Mouse (Mus musculus): ENCODE results near the gene Dnah8. TPM values are rescaled to one million over a fixed set of nuclear protein-coding genes. Genes with fewer than 3 reads are reported as not detected.

Gene Dnah8
- total RNA-seq, 2 experiments from 2014 or later: 6.0 to 9.3 TPM

GRCm38 (mm10) chr17:30804955-30805354 lies 180.8 kb downstream of the Dnah8 start:
- ATAC-seq (replicated peaks; ENCODE audit: low FRiP score, poor library complexity, severe bottlenecking): no peak

DNA sequence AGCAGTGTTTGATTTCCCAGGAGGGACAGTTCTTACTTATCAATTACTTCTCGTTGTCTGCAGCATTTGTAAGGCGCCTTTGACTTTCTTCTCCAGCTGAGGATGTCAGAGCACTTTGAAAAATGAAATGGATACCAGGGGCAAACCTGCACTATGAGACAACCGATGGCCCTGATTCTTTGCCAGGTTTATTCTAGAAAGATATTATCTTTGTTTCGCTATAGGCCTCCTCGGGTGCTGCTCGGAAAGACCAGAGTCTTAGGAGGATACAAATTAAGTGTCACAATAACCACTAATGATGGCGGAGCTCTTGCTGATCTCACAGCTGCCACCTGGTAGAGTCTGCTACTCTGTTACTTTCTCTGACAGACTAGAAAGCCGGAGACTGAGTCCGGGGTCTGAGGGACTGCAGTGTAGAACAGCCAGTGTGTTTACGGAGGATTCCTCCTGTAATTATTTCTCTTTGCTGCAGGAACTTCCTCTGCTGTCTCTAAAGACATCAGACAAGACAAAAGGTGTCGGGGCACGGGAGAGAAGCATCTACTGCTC lies 181.4 kb downstream of the Dnah8 start:
- ATAC-seq (replicated peaks; ENCODE audit: low FRiP score, poor library complexity, severe bottlenecking): no peak

- no peak for ATAC-seq (replicated peaks; ENCODE audit: low FRiP score, poor library complexity, severe bottlenecking)
These were observed 184.9 kb downstream of the Dnah8 start for GRCm38 (mm10) chr17:30808866-30809660.

- no peak for ATAC-seq (replicated peaks; ENCODE audit: low FRiP score, poor library complexity, severe bottlenecking)
These were observed 185.9 kb downstream of the Dnah8 start for GRCm38 (mm10) chr17:30809926-30810660.

- ATAC-seq (replicated peaks; ENCODE audit: low FRiP score, poor library complexity, severe bottlenecking): no peak
These were observed 194.4 kb downstream of the Dnah8 start for GRCm38 (mm10) chr17:30818543-30818942.

DNA sequence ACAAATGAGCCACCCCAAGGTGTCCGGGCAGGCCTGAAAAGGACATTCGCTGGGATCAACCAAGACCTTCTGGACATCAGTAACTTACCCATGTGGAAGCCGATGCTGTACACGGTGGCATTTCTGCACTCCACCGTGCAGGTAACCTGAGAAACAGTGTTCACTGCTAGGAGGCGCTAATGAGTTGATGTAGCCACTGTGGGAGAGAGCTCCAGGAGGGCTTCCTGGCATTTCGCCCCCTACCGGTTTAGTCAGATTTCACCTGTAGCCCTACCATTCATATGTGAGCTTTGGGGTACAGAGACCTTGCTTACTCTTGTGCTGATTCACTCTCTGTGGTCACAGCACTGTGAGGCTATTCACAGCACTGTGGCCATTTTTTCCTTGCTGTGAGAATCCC lies 195.0 kb downstream of the Dnah8 start:
- ATAC-seq (replicated peaks; ENCODE audit: low FRiP score, poor library complexity, severe bottlenecking): no peak

DNA sequence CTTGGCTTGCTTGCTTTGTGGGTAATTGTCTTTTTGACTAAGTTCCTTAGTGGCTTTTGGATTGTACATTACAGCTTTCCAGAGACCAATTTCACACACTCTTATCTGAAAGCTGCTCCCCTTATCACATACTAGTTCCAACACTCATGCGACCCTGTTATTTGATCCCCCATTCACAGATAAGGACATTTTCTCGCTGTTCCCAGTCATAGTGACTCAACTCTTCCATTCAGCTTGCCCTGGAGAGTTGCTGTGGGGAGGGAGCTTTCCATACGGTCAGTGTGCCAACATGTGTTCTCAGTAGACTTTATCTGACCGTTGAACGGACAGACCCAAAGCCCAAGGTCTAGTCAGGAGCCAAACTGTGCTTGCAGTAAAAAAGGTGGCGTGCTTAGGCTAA lies 197.0 kb downstream of the Dnah8 start:
- no peak for ATAC-seq (replicated peaks; ENCODE audit: low FRiP score, poor library complexity, severe bottlenecking)

GRCm38 (mm10) chr17:30824473-30824872 lies 200.3 kb downstream of the Dnah8 start:
- ATAC-seq (replicated peaks; ENCODE audit: low FRiP score, poor library complexity, severe bottlenecking): no peak

- ATAC-seq (replicated peaks; ENCODE audit: low FRiP score, poor library complexity, severe bottlenecking): no peak
These were observed 201.7 kb downstream of the Dnah8 start for GRCm38 (mm10) chr17:30825731-30826304.

GRCm38 (mm10) chr17:30831170-30831569 lies 207.0 kb downstream of the Dnah8 start:
- no peak for ATAC-seq (replicated peaks; ENCODE audit: low FRiP score, poor library complexity, severe bottlenecking)

DNA sequence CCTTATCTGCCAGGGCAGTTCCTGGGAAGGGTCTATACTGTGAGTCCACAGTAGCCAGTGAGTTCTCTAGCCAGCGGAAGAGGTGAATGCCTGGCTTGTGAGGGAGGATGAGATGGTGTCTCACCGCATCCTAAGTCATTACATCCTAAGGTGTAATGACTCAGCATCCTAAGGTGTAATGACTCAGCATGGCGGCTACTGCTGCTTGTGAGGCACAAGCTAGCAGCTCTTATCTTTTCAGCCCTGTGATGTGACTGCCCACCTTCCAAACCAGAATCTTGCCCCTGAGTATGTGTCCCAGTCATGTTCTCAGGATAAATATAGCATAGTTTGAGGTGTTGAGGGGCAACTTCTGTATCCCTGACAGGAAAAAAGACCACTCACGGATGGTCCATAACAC lies 211.3 kb downstream of the Dnah8 start:
- peak; percentile 30; the same call in 1 of the 2 replicates for ATAC-seq (replicated peaks; ENCODE audit: low FRiP score, poor library complexity, severe bottlenecking)

DNA sequence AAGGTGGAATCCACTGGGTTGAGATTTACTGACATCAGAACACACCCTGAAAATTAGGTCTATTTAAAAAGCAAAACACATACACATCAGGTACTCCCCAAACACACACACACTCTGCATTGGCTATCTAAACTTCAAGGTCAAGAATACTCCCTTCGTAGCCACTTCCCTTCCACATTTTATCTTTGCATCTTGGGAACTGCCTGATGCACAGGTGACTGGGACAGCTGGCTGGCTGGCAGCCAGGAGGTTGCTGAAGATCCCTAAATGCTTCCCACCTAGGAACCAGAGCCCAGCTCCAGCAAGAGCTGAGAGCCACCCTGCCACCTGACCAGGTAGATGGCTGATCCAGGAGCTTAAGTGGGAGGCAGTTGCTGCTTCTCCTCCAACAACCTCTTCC lies 212.9 kb downstream of the Dnah8 start:
- ATAC-seq (replicated peaks; ENCODE audit: low FRiP score, poor library complexity, severe bottlenecking): no peak

DNA sequence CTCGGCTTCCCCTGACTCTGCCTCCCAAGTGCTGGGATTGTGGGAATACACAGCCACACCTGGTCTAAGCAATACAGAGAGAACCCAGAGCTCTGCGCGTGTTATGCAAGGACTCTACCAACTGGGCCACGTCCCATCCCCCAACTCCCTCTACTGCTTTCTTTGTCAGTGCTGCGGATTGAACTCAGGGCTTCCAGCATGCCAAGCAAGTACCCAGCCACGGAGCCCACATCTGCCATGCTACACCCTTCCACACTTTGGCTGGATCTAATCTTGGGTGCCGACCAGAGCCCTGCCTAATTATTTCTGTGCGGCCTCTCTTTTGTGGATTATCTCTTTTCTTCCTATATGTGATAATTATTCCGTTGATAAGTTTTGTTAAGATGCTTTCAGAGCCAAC lies 215.9 kb downstream of the Dnah8 start:
- no peak for ATAC-seq (replicated peaks; ENCODE audit: low FRiP score, poor library complexity, severe bottlenecking)

GRCm38 (mm10) chr17:30842312-30842711 lies 218.2 kb downstream of the Dnah8 start:
- no peak for ATAC-seq (replicated peaks; ENCODE audit: low FRiP score, poor library complexity, severe bottlenecking)

- no peak for ATAC-seq (replicated peaks; ENCODE audit: low FRiP score, poor library complexity, severe bottlenecking)
These were observed 220.2 kb downstream of the Dnah8 start for GRCm38 (mm10) chr17:30844321-30844791.

- no peak for ATAC-seq (replicated peaks; ENCODE audit: low FRiP score, poor library complexity, severe bottlenecking)
These were observed 223.3 kb downstream of the Dnah8 start for GRCm38 (mm10) chr17:30847498-30847897.

- no peak for ATAC-seq (replicated peaks; ENCODE audit: low FRiP score, poor library complexity, severe bottlenecking)
These were observed 223.9 kb downstream of the Dnah8 start for GRCm38 (mm10) chr17:30848086-30848485.

DNA sequence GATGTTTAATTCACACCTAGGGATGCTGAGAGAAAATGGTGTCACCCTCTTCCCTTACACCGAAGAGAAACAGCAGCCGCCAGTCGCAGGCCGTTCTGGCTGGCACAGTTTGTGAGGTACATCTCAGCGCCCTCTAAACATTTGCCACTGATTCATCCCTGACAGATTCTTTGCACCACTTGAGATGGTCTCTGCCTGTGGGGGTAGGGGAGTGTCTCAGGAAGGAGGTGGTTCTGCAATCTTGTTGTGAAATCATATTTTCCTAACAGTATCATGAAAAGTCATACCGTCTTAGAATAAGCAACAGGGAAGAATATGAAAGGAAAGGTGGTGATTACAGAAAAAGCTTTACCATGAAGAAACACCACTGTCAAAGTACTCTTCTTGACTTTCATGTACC lies 224.7 kb downstream of the Dnah8 start:
- no peak for ATAC-seq (replicated peaks; ENCODE audit: low FRiP score, poor library complexity, severe bottlenecking)

GRCm38 (mm10) chr17:30849813-30850212 lies 225.7 kb downstream of the Dnah8 start:
- ATAC-seq (replicated peaks; ENCODE audit: low FRiP score, poor library complexity, severe bottlenecking): no peak

GRCm38 (mm10) chr17:30852345-30852744 lies 228.2 kb downstream of the Dnah8 start:
- ATAC-seq (replicated peaks; ENCODE audit: low FRiP score, poor library complexity, severe bottlenecking): no peak

Measured in erythroblast, adult 5-6 weeks (primary cell).